Mouse (Mus musculus) C2C12 (cell line): ENCODE results near the gene Cadm1. TPM values are rescaled to one million over a fixed set of nuclear protein-coding genes. Genes with fewer than 3 reads are reported as not detected.

ENCODE experiments used
- H3K27me3 ChIP-seq: one replicate; pipeline ENCODE4 v1.6.1; 2011; ENCODE audit not compliant: control insufficient read depth, insufficient read depth, insufficient read length
- H3K36me3 ChIP-seq: one replicate; pipeline ENCODE4 v1.6.1; 2011; ENCODE audit not compliant: control insufficient read depth, insufficient read depth
- H3K4me3 ChIP-seq: one replicate; pipeline ENCODE4 v1.5.1; 2011; ENCODE audit warnings: mild to moderate bottlenecking, control low read depth; ENCODE audit not compliant: poor library complexity, insufficient read depth, severe bottlenecking
- H3K79me2 ChIP-seq: one replicate; pipeline ENCODE4 v1.6.1; 2011; ENCODE audit not compliant: control insufficient read depth, insufficient read depth
- H3K79me3 ChIP-seq: one replicate; pipeline ENCODE4 v1.6.1; 2011; ENCODE audit warnings: low read depth, control low read depth
- H3ac ChIP-seq: one replicate; pipeline ENCODE3; 2011; ENCODE audit warnings: low read depth; ENCODE audit not compliant: control insufficient read depth, insufficient read length
- CEBPB ChIP-seq: IDR thresholded peaks from one replicate; pipeline ENCODE4 v1.6.1; 2011; ENCODE audit warnings: low read depth, mild to moderate bottlenecking, control low read depth, moderate library complexity
- CTCF ChIP-seq: IDR thresholded peaks from one replicate; pipeline ENCODE4 v1.5.1; 2011; ENCODE audit not compliant: control insufficient read depth, insufficient read depth, insufficient read length
- FOSL1 ChIP-seq: IDR thresholded peaks from one replicate; pipeline ENCODE4 v1.8.0; 2011; ENCODE audit warnings: mild to moderate bottlenecking, low read length; ENCODE audit not compliant: poor library complexity, insufficient read depth, severe bottlenecking
- MAX ChIP-seq: IDR thresholded peaks from one replicate; pipeline ENCODE4 v1.6.1; 2011; ENCODE audit warnings: mild to moderate bottlenecking, control low read depth
- MYOD1 ChIP-seq: IDR thresholded peaks from one replicate; pipeline ENCODE4 v1.6.1; 2011; ENCODE audit warnings: low read depth; ENCODE audit not compliant: control insufficient read depth, insufficient read length
- MYOG ChIP-seq: IDR thresholded peaks from one replicate; pipeline ENCODE4 v1.6.1; 2011; ENCODE audit not compliant: control insufficient read depth, insufficient read length; ENCODE audit errors: extremely low read depth
- USF1 ChIP-seq: IDR thresholded peaks from one replicate; pipeline ENCODE4 v1.6.1; 2011; ENCODE audit warnings: low read depth, mild to moderate bottlenecking, control low read depth, moderate library complexity
- polyA plus RNA-seq: library from polyadenylated mRNA; unstranded; fragments of >200 nt; fragmentation: generic; extraction: Trizol; gene quantifications from one replicate; pipeline ENCODE4 v1.2.1, GENCODE M21; 2012; ENCODE audit warnings: missing spikeins

The Cadm1 gene
- polyA plus RNA-seq, 1 experiment = 41.8 TPM

GRCm38 (mm10) chr9:47603971-47604370 lies 74.0 kb downstream of the Cadm1 start:
- TF ChIP-seq CEBPB = no peak
- TF ChIP-seq USF1 = no peak
- no peak for TF ChIP-seq MYOG
- no peak for TF ChIP-seq MAX
- TF ChIP-seq MYOD1 = no peak
- no peak for TF ChIP-seq CTCF
- TF ChIP-seq FOSL1 = no peak
- H3K79me3 ChIP-seq = peaks cover 56% of the 10 kb centered on the region
- no peaks in the 10 kb centered on the region for H3K27me3 ChIP-seq
- H3ac ChIP-seq = no peak overlapping the region
- H3K79me2 ChIP-seq = peaks cover 98% of the 10 kb centered on the region
- H3K36me3 ChIP-seq = no peaks in the 10 kb centered on the region
- no peak overlapping the region for H3K4me3 ChIP-seq

GRCm38 (mm10) chr9:47605628-47606027 lies 75.7 kb downstream of the Cadm1 start:
- no peaks in the 10 kb centered on the region for H3K36me3 ChIP-seq
- TF ChIP-seq MYOD1 (no peak), MYOG (no peak), CTCF (no peak), FOSL1 (no peak), USF1 (no peak), MAX (no peak), CEBPB (no peak)
- no peaks in the 10 kb centered on the region for H3K27me3 ChIP-seq

GRCm38 (mm10) chr9:47608441-47608840 lies 78.5 kb downstream of the Cadm1 start:
- H3K79me2 ChIP-seq = peaks cover 99% of the 10 kb centered on the region
- no peak overlapping the region for H3K4me3 ChIP-seq
- peaks cover 59% of the 10 kb centered on the region for H3K79me3 ChIP-seq
- H3K27me3 ChIP-seq = no peaks in the 10 kb centered on the region
- H3ac ChIP-seq = no peak overlapping the region
- TF ChIP-seq MAX (no peak), MYOG (no peak), CTCF (no peak), CEBPB (no peak), FOSL1 (no peak), MYOD1 (no peak), USF1 (no peak)
- no peaks in the 10 kb centered on the region for H3K36me3 ChIP-seq

More at GRCm38 (mm10) chr9:47605628-47606027, 75.7 kb downstream of the Cadm1 start:
- peaks cover 55% of the 10 kb centered on the region for H3K79me3 ChIP-seq
- peaks cover 99% of the 10 kb centered on the region for H3K79me2 ChIP-seq
- H3K4me3 ChIP-seq = no peak overlapping the region
- no peak overlapping the region for H3ac ChIP-seq

- Histone ChIP-seq H3K36me3 (no peaks in the 10 kb centered on the region), H3K79me2 (peaks cover 99% of the 10 kb centered on the region), H3K79me3 (peaks cover 64% of the 10 kb centered on the region), H3K27me3 (no peaks in the 10 kb centered on the region), H3ac (no peak overlapping the region), H3K4me3 (no peak overlapping the region)
- TF ChIP-seq MAX (no peak), FOSL1 (no peak), CEBPB (no peak), USF1 (no peak), MYOG (no peak), CTCF (no peak), MYOD1 (no peak)
These were observed 78.9 kb downstream of the Cadm1 start for GRCm38 (mm10) chr9:47608921-47609320.

GRCm38 (mm10) chr9:47609443-47609842 lies 79.5 kb downstream of the Cadm1 start:
- H3K36me3 ChIP-seq = no peaks in the 10 kb centered on the region
- H3K79me3 ChIP-seq = peaks cover 66% of the 10 kb centered on the region
- no peaks in the 10 kb centered on the region for H3K27me3 ChIP-seq
- TF ChIP-seq USF1 (no peak), MYOG (no peak), MYOD1 (no peak), CEBPB (no peak), CTCF (no peak)
- no peak overlapping the region for H3K4me3 ChIP-seq
- H3K79me2 ChIP-seq = peaks cover 99% of the 10 kb centered on the region
- no peak overlapping the region for H3ac ChIP-seq

- peaks cover 66% of the 10 kb centered on the region for H3K79me3 ChIP-seq
- no peak overlapping the region for H3ac ChIP-seq
- peaks cover 99% of the 10 kb centered on the region for H3K79me2 ChIP-seq
- H3K36me3 ChIP-seq = no peaks in the 10 kb centered on the region
- no peak overlapping the region for H3K4me3 ChIP-seq
- H3K27me3 ChIP-seq = no peaks in the 10 kb centered on the region
- TF ChIP-seq USF1 (no peak), MYOG (no peak), MYOD1 (no peak), MAX (no peak), FOSL1 (no peak)
These were observed 80.3 kb downstream of the Cadm1 start for GRCm38 (mm10) chr9:47610316-47610715.
